Mouse (Mus musculus): ENCODE data around the gene Tex101.
"Not testable (repeated sequence)": the region's sequence is repeated elsewhere in the genome, so short reads cannot be mapped to it uniquely, and the experiment has no call there.

GRCm38 (mm10) chr7:24702841-24703240 lies 26.4 kb upstream of the Tex101 start:
- TF ChIP-seq CTCF (conservative IDR thresholded peaks at IDR 0.05; ENCODE audit: low read length); POU5F1 (IDR thresholded peaks at IDR 0.05; ENCODE audit: borderline replicate concordance, low read length): not testable (repeated sequence)
